Mouse (Mus musculus) mature B cell (primary cell): ENCODE measurements around the gene Dnase1l2.
"Not testable (repeated sequence)": the region's sequence is repeated elsewhere in the genome, so short reads cannot be mapped to it uniquely, and the experiment has no call there.

ENCODE experiments used
- in situ Hi-C: fragments of 300-500 bp; cut with MboI; formaldehyde crosslinking; loops from 2 replicates; pipeline ENCODE4 v1.14.3; 2019

The Dnase1l2 gene

DNA sequence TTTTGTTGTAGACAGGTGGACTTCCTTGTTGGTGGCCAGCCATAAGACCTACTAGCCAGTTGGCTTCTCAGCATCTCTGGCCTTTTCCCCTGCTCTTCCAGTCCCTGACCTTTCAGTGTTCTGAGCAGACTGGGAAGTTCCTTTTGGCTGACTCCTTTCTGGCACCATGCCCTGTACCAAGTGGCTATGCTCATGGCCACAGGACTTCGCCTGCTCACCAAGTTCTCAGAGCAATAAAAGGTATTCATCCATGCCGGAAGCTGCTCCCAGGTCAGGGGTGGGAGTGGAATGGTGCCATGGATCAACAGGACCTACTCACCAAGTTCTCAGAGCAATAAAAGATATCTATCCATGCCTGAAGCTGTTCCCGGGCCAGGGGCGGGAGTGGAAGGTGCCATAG lies 29.6 kb upstream of the Dnase1l2 start:
- in situ Hi-C loops: no loop called here

DNA sequence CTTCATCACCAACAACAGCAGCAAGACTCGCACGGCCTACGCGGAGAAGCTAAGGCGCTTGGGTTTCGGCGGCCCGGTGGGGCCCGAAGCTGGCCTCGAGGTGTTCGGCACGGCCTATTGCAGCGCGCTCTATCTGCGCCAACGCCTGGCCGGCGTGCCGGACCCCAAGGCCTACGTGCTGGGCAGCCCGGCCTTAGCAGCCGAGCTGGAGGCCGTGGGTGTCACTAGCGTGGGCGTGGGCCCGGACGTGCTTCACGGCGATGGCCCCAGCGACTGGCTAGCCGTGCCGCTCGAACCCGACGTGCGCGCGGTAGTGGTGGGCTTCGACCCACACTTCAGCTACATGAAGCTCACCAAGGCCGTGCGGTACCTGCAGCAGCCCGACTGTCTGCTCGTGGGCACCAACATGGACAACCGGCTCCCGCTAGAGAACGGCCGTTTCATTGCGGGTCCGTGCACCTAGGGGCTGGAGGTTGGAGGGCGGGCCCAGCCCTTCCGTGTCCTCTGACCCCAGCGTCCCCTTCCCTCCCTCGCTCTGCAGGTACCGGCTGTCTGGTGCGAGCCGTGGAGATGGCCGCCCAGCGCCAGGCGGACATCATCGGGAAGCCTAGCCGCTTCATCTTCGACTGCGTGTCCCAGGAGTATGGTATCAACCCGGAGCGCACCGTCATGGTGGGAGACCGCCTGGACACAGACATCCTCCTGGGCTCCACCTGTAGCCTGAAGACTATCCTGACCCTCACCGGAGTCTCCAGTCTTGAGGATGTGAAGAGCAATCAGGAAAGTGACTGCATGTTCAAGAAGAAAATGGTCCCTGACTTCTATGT lies 28.0 kb upstream of the Dnase1l2 start:
- in situ Hi-C loops: no loop called here

DNA sequence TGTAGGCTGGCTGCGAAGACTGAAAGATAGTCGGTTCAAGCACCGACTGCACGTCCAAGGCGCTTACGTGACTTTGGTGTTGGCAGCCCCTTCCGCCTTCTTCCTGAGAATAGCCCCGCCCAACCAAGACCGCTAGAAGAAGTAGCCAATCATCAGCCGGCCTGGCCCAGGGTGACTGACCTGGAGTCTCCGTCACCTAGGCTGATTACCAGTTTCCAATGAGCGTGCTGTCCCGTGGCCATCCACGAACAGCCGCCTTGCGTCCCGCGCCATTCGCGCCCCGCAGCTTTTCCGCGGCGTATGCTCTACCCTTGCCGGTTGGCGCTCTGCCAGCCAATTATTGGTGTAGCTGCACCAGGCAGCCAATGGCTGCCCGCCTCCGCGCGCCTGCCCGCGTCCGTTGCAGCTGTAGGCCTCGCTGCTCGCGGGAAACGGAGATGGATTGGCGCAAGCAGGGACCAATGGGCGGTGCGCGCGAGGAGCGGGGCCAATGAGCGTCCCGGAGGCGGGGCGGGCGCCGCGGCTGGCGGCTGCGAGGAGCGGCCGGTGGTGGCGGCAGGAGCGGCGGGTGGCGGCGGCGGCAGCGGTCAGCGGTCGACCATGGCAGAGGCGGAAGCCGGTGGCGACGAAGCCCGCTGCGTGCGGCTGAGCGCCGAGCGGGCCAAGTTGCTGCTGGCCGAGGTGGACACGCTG lies 27.2 kb upstream of the Dnase1l2 start, which contains the start of the genes E4f1 and Pgp:
E4f1 (minus strand) TSS at position 404 of the 693 bp plus-strand sequence.
Pgp (plus strand) TSS at position 483 of the 693 bp plus-strand sequence.
- in situ Hi-C loops: no loop called here

DNA sequence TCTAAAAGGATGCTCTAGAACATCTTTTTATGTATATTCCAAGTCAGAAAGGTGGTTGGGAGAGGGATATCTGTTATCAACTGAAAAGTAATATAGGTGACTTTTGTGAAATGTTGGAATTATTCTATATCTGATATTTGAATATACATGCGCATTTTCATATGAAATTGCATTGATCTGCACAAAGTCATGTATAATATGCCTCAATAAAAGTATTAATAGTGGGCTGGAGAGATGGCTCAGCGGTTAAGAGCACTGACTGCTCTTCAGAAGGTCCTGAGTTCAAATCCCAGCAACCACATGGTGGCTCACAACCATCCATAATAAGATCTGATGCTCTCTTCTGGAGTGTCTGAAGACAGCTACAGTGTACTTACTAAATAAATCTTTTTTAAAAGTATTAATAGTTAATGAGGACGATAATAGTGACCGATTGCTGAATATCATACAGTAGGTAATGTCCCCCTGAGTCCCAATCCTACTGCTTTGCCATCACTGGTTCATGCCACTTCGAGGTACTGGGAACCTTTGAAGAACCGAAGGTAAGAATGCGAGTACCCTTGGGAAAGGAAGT lies 26.5 kb upstream of the Dnase1l2 start:
- in situ Hi-C loops: no loop called here

DNA sequence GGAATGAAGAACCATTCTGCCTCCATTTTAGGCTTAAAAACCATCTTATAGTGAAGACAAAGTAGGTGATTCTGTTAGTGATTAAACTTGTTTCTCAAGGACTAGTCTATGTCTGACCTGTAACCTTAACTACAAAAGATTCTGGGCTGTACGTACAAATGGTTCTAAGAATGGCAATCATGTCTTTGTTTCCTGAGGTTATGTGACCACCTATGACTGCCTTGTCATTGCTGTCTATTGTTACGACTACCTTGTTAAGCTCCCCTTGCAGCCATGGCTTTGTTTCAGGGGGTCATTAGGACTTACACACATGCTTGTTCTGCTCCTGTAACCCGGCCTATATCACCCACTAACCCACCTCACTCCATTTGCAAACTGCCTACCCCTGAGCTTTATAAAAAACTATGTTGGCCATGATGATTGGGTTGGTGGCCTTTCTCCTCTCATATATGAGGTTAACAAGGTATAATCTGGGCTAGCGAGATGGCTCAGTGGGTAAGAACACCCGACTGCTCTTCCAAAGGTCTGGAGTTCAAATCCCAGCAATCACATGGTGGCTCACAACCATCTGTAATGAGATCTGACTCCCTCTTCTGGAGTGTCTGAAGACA lies 25.8 kb upstream of the Dnase1l2 start:
- in situ Hi-C loops: no loop called here

DNA sequence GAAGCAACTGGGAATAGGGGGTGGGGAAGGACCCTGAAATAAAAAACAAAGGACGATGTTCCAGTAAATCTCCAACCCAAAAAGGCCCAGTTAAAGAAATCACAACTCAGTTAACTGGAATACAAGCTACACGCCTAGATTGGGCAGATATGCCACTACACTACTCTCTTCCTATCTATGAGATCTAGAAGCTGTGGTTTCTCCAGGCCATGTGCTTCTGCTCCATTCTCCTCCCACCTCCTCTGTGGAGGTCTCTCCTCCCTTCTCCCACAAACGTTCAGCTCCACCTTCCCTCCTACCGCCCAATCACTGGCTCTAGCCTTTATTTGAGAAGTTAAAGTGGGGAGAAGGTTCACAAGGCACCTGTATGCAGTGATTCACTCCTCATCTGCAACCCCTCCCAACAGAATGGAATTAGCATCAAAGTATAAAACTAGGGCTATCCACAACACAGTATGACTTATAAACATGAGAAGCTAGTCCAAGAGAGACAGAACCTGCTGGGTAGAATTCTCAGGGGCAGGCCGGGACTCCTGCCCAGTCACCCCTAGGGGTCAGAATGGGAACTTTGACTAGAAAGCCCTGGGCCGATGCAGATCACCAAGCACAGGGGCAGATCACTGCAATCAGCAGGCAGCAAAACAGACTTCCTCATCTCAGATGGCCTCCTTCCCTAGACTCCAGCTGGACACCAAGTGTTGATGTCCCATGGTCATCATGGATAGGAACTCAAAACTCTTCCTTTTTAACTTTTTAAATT lies 20.6 kb upstream of the Dnase1l2 start:
- in situ Hi-C loops: no loop called here

DNA sequence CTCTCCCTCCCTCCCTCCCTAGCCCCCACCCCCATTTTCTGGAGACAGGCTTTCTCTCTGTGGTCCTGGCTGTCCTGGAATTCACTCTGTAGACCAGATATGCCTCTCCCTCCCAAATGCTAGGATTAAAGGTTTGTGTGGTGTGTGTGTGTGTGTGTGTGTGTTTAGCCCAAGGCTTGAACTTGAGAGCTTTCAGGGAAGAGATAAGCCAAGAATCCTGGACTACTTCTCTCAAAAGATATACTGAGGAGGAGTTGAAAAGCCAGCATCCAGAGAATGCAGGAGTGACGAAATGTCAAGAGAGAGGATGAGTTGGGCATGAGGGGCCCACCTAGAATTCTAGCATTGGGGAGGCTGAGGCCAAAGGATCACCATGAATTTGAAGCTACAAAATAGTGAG lies 20.0 kb upstream of the Dnase1l2 start:
- in situ Hi-C loops: no loop called here

DNA sequence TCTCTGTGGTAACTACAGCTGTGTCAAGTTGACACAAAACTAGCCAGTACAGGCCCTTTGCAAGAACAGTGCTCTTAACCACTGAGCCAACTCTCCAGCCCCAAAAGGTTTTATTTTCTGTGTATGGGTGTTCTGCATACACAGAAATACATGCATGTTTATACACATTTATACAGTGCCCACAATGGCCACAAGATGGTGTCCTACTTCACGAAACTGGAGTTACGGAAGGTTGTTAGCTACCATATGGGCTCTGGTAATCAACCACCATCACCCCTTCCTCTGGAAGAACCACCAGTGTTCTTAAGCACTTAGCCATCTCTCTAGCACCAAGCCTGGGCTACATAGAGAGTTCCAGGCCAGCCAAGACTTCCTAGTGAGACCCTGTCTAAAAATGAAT lies 18.7 kb upstream of the Dnase1l2 start:
- in situ Hi-C loops: no loop called here

DNA sequence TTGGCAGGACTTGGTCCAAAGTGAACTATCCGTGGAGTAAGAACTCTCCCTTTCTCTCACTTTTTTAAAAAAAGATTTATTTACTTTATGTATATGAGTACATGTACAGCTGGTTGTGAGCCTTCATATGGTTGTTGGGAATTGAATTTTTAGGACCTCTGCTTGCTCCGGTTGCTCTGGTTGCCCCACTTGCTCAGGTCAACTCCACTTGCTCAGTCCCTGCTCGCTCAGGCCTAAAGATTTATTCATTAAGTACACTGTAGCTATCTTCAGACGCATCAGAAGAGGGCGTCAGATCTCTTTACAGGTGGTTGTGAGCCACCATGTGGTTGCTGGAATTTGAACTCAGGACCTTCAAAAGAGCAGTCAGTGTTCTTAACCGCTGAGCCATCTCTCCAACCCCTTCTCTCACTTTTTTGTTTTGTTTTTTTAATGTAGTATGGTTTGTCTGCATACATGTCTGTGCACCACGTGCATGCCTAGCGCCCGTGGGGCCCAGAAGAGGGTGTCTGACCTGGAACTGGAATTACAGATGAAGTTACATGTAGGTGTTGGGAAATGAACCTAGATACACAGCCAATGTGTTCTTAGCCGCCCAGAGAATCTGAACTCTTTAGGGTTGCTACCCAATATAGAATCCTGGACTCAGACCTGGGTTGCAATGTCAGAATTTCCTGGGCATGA lies 12.8 kb upstream of the Dnase1l2 start:
- in situ Hi-C loops: not testable (repeated sequence)

DNA sequence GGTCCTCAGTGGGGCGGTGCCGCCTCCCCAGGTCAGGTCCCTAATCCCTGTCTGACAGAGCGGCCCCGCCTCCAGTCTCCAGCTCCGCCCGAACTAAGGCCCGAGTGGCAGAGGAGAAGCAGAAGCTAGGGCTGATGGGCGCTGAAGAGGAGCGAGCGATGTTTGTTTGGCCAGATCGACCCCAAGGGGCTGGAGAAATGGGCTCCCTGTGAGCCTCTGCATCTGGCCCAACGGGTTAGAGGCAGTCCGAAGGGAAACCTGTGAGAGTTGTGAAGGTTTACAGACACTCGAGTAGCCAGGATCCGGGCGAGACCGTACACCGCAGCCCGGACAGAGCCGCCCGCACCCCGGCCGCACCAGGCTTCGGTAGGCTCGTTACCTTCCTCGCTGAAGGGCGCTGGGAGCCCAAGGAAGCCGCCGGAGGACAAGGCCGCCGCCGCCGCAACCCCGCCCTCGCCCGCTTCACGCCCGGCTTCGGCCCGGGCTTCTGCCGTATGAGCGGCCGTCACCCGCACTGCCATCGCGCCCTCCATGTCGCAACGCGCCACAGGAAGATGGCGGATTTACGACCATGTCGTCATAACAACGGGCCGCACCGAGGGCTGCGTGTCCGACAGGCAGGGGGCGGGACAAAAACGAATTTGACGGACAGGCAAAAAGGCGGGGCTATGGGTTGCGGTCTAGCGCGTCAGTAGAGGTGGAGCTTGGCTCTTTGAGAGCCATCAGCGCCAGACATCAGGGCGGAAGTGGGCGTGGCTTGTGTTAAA lies 12.0 kb upstream of the Dnase1l2 start:
- in situ Hi-C loops: no loop called here

DNA sequence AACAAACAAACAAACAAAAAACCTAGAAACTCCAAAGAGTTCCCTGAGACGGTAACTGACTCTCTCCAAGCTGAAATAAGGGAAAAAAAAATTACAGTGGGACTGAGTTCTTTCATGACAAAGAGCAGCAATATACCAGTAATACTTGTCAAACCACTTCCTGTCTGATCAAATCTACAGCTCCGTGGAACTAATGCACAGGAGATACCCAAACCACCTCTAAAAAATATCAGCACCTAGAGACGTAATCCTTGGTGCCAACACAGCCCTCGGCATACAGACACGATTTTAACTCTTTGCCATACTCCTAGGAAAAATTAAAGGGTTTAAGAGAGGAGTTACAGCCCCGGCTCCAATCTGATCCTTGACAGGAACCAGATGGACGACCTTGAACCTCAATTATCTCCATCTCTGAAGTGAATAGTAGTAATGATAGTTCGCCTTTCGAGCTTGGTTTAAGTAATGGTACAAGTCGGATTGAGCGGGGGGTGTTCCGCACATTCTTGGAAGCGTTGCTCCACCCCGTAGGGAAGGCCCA lies 11.4 kb upstream of the Dnase1l2 start:
- in situ Hi-C loops: no loop called here

DNA sequence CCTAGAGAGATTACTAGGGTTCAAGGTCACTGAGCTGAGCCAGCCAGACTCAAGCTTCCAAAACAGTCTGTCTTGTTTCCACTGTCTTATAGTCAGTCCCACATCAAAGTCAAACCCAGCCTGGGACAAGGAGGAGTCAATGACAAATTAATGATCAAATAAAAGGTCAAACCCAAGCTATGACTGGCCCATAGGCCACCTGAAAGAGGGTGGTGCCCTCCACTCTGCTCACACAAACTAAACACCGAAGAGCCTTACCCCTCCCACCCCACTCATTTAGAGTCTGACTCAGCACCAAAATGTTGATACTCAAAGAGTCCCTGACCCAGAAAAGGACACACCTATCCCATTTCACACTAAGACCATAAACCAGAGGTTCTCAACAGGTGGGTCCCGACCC lies 10.5 kb upstream of the Dnase1l2 start:
- in situ Hi-C loops: no loop called here

DNA sequence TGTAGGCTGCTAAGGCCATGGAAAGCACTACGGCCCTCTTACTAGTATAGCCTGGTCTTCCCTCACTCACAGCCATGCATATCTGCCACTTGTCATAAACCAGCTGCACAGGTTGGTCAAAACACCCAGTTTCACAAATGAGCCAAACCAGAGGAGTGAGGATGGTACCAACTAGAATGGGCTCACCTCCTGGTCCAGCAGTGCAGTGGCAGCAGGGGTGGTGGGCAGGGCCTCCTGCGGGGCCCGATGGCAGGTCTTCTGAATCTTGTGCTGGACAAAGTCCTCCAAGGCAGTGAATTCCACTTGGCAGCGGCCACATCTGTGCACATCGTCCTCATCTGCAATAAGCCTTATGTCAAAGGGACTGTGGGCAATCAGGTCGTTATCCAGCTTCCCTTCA lies 8.3 kb upstream of the Dnase1l2 start:
- in situ Hi-C loops: no loop called here

DNA sequence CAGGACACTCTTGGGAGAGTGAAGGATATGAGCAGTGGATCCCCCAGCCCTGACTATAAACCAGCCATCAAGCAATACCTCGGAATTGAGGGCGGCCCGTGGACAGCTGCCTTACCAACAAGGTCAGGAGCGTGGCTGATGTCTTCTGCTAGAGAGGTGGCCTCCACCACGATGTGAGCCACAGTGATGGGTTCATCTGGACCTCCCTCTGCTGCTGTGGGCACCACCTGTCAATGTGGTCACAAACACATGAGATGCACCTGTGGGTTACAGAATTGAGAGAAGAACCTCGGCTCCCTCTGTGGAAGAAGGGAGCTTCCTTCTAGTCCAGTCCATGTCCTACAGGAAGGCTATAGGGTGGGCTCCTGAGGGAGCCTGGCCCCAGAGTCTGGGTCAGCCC lies 6.6 kb upstream of the Dnase1l2 start:
- in situ Hi-C loops: no loop called here

DNA sequence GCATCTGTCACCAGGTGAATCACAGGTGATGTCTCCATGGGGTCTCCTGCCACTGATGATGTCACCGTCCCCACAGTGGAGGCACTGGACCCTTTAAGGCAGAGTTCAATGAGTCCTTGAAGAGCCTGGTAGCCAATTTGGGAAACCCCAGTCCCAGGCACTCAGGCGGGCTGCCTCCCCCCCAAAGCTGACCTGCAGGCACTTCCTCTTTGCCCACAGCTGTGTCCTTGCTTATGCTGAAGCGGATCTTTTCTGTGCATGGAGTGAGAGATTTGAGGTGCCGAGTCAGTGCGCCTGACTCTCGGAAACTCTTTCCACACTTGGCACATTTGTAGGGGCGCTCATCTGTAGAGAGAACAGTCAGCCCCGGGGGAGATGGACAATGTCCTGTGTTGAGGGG lies 3.7 kb upstream of the Dnase1l2 start:
- in situ Hi-C loops: no loop called here

DNA sequence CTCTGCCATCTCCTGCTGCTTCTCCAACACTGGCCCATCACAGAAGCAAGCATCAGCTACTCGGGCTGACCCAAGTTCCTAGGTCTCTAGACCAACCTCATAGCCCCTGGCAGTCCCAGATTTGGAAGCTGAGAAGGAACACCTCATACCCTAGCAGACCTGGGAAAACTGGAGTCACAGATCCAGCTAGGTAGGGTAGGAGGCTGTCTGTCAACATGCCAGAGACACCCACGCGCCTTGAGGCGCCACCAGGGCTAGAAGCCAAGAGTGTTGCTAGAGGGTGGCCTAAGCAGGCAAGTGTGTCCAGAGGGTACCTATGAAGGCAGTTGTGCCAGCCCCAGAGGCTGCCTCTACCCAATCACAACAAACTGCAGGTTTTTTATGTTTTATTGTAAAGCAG lies 504 bp upstream of the Dnase1l2 start:
- in situ Hi-C loops: no loop called here

DNA sequence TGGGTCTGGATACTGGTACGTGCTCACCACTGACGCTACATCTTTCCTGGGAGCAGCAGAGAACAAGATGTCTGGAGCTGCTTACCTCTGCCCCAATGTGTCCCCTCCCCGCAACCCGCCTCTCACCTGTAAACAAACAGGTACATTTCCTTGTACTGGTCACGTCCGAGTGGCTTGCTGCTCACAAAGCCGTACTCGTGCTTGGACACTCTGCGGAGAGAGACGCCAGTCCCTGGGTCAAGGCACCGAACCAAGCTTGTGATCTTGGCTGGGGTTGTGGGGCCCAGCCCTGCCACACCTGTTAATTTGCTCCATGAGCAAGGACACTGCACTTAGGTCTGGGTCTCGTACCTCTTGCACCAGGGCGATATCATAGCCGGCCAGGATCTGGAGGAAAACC lies 798 bp downstream of the Dnase1l2 start:
- in situ Hi-C loops: no loop called here

DNA sequence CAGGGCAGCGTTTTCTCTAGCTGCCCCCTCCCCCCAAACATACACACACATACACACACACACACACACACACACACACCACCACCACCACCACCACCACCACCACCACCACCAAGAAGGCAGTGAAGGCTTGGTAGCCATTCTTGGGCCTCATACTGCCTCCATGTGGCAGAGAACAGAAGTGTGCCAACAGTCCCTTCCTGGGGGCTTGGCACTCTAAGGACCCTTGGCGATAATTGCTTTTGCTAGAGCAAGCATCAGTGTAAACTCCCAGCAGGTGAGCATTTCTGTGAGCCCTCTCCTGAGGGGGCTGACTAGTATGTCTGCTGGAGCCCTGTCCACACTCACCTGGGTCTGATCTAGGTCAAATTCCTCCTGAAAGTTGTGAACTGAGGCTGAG lies 1.8 kb downstream of the Dnase1l2 start:
- in situ Hi-C loops: no loop called here

DNA sequence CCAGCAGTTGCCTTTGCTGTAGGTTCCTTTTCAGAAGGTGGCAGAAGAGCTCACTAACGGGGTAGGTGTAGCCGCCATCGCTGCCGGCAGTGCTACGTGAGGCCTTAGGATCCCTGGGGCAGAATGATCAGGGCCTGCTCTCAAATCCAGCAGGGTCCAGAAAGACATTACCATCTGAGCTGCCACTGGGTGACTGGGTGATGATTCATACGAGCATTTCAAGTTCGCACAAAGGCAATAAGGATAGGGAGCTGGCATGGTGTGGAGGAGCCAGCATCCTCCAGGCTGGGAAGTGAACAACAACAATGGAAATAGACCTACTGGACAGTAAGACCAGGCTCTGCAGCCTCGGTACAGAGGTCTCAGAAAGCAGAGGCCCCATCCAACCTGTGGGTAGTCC lies 2.5 kb downstream of the Dnase1l2 start:
- in situ Hi-C loops: no loop called here

DNA sequence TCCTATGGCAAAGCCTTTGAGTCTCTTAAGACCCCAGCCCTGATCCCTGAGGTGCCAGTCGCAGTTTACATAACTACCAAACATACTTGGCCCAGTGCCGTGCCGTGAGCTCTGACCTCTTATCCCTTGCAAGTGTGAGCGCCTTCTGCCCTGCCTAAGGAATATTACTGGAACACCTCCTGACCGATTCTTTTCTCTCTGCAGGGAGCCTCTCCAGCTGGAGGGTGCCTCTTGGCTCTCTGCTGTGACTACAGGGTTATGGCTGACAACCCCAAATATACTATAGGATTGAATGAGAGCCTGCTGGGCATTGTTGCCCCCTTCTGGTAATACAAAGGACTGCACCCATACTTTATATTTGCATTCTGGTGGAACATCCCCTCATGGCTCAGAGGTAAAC lies 5.9 kb downstream of the Dnase1l2 start:
- in situ Hi-C loops: no loop called here
